Mouse (Mus musculus) mesoderm, embryonic 11.5 days (tissue): ENCODE results near the gene Capn13.

Experiments used
- DNase-seq: peaks from one replicate; pipeline ENCODE4 v3.0.0-alpha.2; 2012; ENCODE audit warnings: low read depth, low spot score

Gene Capn13

GRCm38 (mm10) chr17:73343632-73344390, 56.9 kb downstream of the Capn13 start:
- DNase-seq: no peak

GRCm38 (mm10) chr17:73342673-73343072, 58.0 kb downstream of the Capn13 start:
- DNase-seq: no peak

GRCm38 (mm10) chr17:73329071-73329470, 71.6 kb downstream of the Capn13 start:
- DNase-seq: no peak

GRCm38 (mm10) chr17:73325314-73325713, 75.4 kb downstream of the Capn13 start:
- peak; percentile 76 for DNase-seq

GRCm38 (mm10) chr17:73324732-73325131, 75.9 kb downstream of the Capn13 start:
- DNase-seq: no peak

- no peak for DNase-seq
Measured at GRCm38 (mm10) chr17:73323981-73324380, 76.7 kb downstream of the Capn13 start.

GRCm38 (mm10) chr17:73314786-73315185, 85.9 kb downstream of the Capn13 start:
- no peak for DNase-seq

- DNase-seq: no peak
Measured at GRCm38 (mm10) chr17:73311491-73311890, 89.2 kb downstream of the Capn13 start.

- no peak for DNase-seq
Measured at GRCm38 (mm10) chr17:73308691-73309090, 92.0 kb downstream of the Capn13 start.

- DNase-seq: no peak
Measured at GRCm38 (mm10) chr17:73306626-73307025, 94.0 kb downstream of the Capn13 start.

GRCm38 (mm10) chr17:73305622-73306021, 95.0 kb downstream of the Capn13 start:
- DNase-seq: peak; percentile 88

GRCm38 (mm10) chr17:73304086-73304812, 96.4 kb downstream of the Capn13 start:
- DNase-seq: no peak

GRCm38 (mm10) chr17:73303676-73304075, 97.0 kb downstream of the Capn13 start:
- DNase-seq: no peak

- DNase-seq: peak; percentile 83
Measured at GRCm38 (mm10) chr17:73303217-73303616, 97.4 kb downstream of the Capn13 start.

- peak; percentile 85 for DNase-seq
Measured at GRCm38 (mm10) chr17:73302104-73302503, 98.6 kb downstream of the Capn13 start.

GRCm38 (mm10) chr17:73301258-73302050, 99.2 kb downstream of the Capn13 start:
- DNase-seq: peak; percentile 82

- DNase-seq: no peak
Measured at GRCm38 (mm10) chr17:73300147-73300880, 100.4 kb downstream of the Capn13 start.

- DNase-seq: no peak
Measured at GRCm38 (mm10) chr17:73298981-73299380, 101.7 kb downstream of the Capn13 start.

GRCm38 (mm10) chr17:73296855-73297254, 103.8 kb downstream of the Capn13 start:
- DNase-seq: peak; percentile 44

GRCm38 (mm10) chr17:73293237-73293636, 107.4 kb downstream of the Capn13 start:
- DNase-seq: no peak

- DNase-seq: no peak
Measured at GRCm38 (mm10) chr17:73284301-73284700, 116.4 kb downstream of the Capn13 start.
